Mouse (Mus musculus): ENCODE measurements around the gene Spag4.

DNA sequence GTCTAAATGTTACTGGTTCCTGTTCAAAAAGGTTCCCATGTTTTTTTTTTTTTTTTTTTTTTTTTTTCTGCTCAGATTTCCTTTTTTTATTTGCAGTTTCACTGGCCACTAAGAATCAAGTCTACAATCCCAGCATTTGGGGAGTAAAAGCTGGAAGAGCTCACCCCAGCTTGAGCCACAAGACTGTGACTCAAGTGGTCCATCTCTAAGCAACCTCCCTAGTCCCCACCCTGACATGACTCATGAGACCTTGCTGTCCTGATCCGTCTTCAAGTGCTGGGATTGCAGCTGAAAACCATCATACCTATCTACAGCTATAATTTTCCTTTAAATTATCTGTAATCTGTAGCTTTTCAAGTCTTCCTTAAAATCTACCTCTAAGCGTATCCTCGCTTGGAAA, 19.6 kb downstream of the Spag4 start:
- TF ChIP-seq GATA1 (IDR thresholded peaks at IDR 0.05; ENCODE audit: low read length) (no peak), TAL1 (IDR thresholded peaks at IDR 0.05; ENCODE audit: low read length) (no peak)

All from erythroblast, embryonic 14.5 days (primary cell).